Mouse (Mus musculus): ENCODE results near the gene Ssbp2.

DNA sequence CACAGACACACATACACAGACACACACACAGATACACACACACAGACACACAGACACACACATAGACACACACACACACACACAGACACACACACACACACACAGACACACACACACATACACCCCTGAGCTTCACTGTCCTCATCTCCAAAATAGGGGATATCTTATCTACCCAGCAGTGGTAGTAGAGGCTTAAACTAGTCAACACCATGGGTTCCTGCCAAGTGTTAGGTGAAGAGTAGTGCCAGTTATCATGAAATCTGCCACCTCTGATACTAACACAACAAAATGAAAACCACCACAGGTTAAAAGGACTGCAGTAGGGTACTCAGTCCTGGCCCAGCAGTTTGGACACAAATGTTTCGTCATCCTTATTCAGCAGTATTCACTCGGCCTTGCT is 43.4 kb upstream of the Ssbp2 start:
- TF ChIP-seq CTCF (IDR thresholded peaks at IDR 0.05; ENCODE audit: low read depth) (no peak), EP300 (IDR thresholded peaks at IDR 0.05; ENCODE audit: low read depth) (no peak)
